Mouse (Mus musculus) limb, embryonic 14.5 days (tissue): ENCODE data around the gene Fbxo21. TPM values are rescaled to one million over a fixed set of nuclear protein-coding genes. Genes with fewer than 3 reads are reported as not detected.

ENCODE experiments used
- ATAC-seq: fragments of 200-750 bp; cut with Nextera tagmentation; 2 replicates; pipeline ENCODE4 v1.8.0; 2017; ENCODE audit warnings: low read depth, moderate number of reproducible peaks, moderate TSS enrichment; ENCODE audit not compliant: low FRiP score
- DNase-seq: peaks from one replicate; pipeline ENCODE4 v3.0.0-alpha.2; 2015; ENCODE audit warnings: low spot score
- H3K27ac ChIP-seq: fragments of 300-500 bp; sonication (generic); replicated peaks from 2 replicates; pipeline ENCODE4 v1.5.1; 2014; ENCODE audit warnings: low read depth, mild to moderate bottlenecking, low read length, moderate library complexity, mixed read lengths
- H3K27me3 ChIP-seq: fragments of 300-500 bp; sonication (generic); 2 replicates; pipeline ENCODE4 v1.6.1; 2014; ENCODE audit warnings: low read length, mixed read lengths; ENCODE audit not compliant: control insufficient read depth, insufficient read depth
- H3K36me3 ChIP-seq: fragments of 300-500 bp; sonication (generic); 2 replicates; pipeline ENCODE4 v1.6.1; 2014; ENCODE audit warnings: mild to moderate bottlenecking, low read length, moderate library complexity, mixed read lengths; ENCODE audit not compliant: control insufficient read depth, insufficient read depth
- H3K4me1 ChIP-seq: fragments of 300-500 bp; sonication (generic); 2 replicates; pipeline ENCODE4 v1.6.1; 2014; ENCODE audit warnings: antibody characterized with exemption, low read length, mixed read lengths; ENCODE audit not compliant: control insufficient read depth, insufficient read depth
- H3K4me2 ChIP-seq: fragments of 300-500 bp; sonication (generic); replicated peaks from 2 replicates; pipeline ENCODE4 v1.6.1; 2014; ENCODE audit warnings: low read depth, mild to moderate bottlenecking, low read length, moderate library complexity; ENCODE audit not compliant: severe bottlenecking
- H3K4me3 ChIP-seq: fragments of 300-500 bp; sonication (generic); replicated peaks from 2 replicates; pipeline ENCODE4 v1.5.1; 2014; ENCODE audit warnings: low read length
- H3K9ac ChIP-seq: fragments of 300-500 bp; sonication (generic); 2 replicates; pipeline ENCODE4 v1.6.1; 2014; ENCODE audit warnings: mild to moderate bottlenecking, low read depth, low read length, moderate library complexity; ENCODE audit not compliant: severe bottlenecking
- H3K9me3 ChIP-seq: fragments of 300-500 bp; sonication (generic); 2 replicates; pipeline ENCODE4 v1.6.1; 2016; ENCODE audit warnings: low read length; ENCODE audit not compliant: control insufficient read depth
- POLR2A ChIP-seq: fragments of 200-500 bp; IDR thresholded peaks from 2 replicates; pipeline ENCODE4 v1.8.0; 2012; ENCODE audit warnings: inconsistent platforms, mild to moderate bottlenecking, moderate library complexity, borderline replicate concordance; ENCODE audit not compliant: insufficient read depth, insufficient read length; ENCODE audit errors: extremely low read depth
- WGBS: fragments of 180-500 bp; shearing (Covaris S2); extraction: QIAGEN DNeasy Blood & Tissue Kit; methylation state at CpG from one replicate; pipeline ENCODE4 v1.1.7; 2014; 5-methylcytosine and 5-hydroxymethylcytosine counted together
- polyA plus RNA-seq, 2 experiments: library from polyadenylated mRNA; depleted of rRNA in 1 of 2; stranded (reverse) in 1 of 2; unstranded in 1 of 2; fragments of >200 nt; fragmentation: Nextera tagmentation in 1 of 2; extraction: Ambion mirVana in 1 of 2; gene quantifications; 2 replicates each; pipeline versions ENCODE4 v1.2.1 to v1.2.3; 2012 to 2014

Fbxo21 gene
- polyA plus RNA-seq, 2 experiments, result 44.2 to 52.5 TPM

DNA sequence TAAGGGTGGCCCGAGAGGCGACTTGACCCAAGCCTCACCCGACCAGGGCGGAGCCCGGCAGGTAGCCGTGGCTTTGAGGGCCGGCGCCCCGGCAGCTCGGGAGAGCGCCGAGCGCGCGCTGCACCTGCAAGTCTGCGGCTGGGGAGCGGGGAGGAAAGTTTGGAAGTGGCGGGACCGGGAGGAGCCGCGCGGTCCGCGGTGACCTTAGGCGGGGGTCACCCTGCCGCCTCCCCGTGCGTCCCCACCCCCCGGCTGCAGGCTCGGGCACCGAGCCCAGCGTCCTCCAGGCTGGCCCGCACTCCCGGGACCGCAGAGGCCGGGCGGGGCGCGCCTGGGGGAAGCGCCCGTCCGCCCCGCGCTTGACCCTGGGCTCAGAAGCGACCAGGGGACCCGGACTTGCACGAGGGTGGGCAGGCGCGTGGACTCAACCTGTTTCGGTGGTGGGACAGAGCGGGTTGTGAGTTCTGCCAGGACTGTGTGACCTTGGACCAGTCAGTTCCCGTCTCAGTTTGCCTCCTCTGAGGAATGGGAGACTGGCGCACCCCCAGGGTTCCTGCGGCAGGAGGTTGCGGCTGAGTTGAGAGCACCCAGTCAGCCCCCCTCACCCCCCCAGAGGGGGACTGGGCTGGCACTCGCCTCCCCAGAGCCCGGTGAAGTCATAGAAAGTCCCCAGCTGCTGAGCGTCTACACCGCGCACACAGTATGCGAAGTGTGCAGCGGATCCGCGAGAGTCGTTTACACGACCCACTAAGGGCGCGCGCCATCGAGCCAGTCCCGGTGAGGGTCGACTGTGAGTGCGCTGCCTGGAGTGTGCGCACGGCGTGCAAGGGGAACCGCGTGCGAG, 51.9 kb downstream of the Fbxo21 start:
- no peak for TF ChIP-seq POLR2A
- Histone ChIP-seq H3K4me2 (peak overlapping the region; percentile 100), H3K4me3 (peak overlapping the region; percentile 62), H3K27ac (no peak overlapping the region), H3K9ac (peak overlapping the region; percentile 53), H3K27me3 (peaks cover 53% of the 10 kb centered on the region), H3K36me3 (no peaks in the 10 kb centered on the region), H3K9me3 (no peaks in the 10 kb centered on the region), H3K4me1 (peaks cover 19% of the 10 kb centered on the region)
- ATAC-seq (no peak), DNase-seq (no peak)
- WGBS, result 2% methylated on average over 59 of the region's 79 CpGs

DNA sequence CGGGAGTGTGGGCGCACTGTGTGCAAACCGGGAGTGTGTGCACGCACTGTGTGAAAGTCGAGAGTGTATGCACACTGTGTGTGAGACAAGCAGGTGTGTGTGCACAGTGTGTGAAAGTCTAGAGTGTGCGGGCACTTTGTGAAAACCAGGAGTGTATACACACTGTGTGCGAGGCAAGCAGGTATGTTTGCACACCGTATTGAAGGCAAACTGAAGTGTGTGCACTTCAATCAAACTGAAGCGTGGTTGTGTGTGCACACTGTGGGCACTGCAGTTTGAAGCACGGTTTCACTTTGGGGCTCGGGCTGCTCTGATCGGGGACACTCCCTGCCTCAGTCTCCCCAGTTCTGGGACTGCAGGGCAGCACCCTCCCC, 52.5 kb downstream of the Fbxo21 start:
- H3K4me1 ChIP-seq, result peaks cover 19% of the 10 kb centered on the region
- H3K27me3 ChIP-seq, result peaks cover 53% of the 10 kb centered on the region
- no peak for TF ChIP-seq POLR2A
- H3K9ac ChIP-seq, result peak overlapping the region; percentile 7; the same call in 1 of the 2 replicates
- ATAC-seq (no peak), DNase-seq (no peak)
- H3K36me3 ChIP-seq, result no peaks in the 10 kb centered on the region
- H3K9me3 ChIP-seq, result no peaks in the 10 kb centered on the region
- 7% methylated on average over 12 of the region's 12 CpGs for WGBS
- H3K4me2 ChIP-seq, result peak overlapping the region; percentile 100
- peak overlapping the region; percentile 62 for H3K4me3 ChIP-seq
- H3K27ac ChIP-seq, result no peak overlapping the region

DNA sequence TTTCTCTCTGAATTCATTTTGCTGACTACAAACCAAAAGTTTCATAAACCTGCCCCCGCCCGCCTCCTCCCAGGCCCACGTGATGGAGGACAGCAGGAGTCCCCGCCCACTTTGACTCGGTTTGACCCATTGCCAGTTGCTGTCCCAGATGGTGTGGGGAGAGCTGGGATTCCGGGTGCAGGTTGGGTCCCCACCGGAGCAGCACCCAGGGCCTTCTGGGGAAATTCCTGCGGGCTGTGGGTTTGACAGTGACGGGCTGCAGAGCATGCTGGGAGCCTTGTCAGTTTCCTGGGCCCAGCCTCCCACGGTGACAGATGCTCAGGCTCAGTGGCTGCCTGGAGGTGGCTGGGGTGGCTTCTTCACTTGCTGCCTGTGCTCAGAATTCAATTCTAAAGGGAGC, 52.9 kb downstream of the Fbxo21 start:
- peaks cover 53% of the 10 kb centered on the region for H3K27me3 ChIP-seq
- H3K27ac ChIP-seq, result no peak overlapping the region
- no peaks in the 10 kb centered on the region for H3K9me3 ChIP-seq
- peaks cover 19% of the 10 kb centered on the region for H3K4me1 ChIP-seq
- H3K4me3 ChIP-seq, result peak overlapping the region; percentile 62
- peak overlapping the region; percentile 100 for H3K4me2 ChIP-seq
- WGBS, result 1% methylated on average over 10 of the region's 10 CpGs
- DNase-seq (no peak), ATAC-seq (no peak)
- no peaks in the 10 kb centered on the region for H3K36me3 ChIP-seq
- H3K9ac ChIP-seq, result 0 out of 2 replicates have a peak overlapping the region, but pooled peaks have one; percentile 7
- no peak for TF ChIP-seq POLR2A

- 84% methylated on average over 9 of the region's 9 CpGs for WGBS
- no peak overlapping the region for H3K4me2 ChIP-seq
Observed at GRCm38 (mm10) chr5:118030022-118030675, 53.6 kb downstream of the Fbxo21 start.

GRCm38 (mm10) chr5:118031059-118031458, 54.5 kb downstream of the Fbxo21 start:
- WGBS, result 48% methylated on average over 5 of the region's 5 CpGs
- Histone ChIP-seq H3K4me3 (no peak overlapping the region), H3K4me1 (peaks cover 19% of the 10 kb centered on the region), H3K27ac (no peak overlapping the region), H3K36me3 (no peaks in the 10 kb centered on the region), H3K9me3 (0 out of 2 replicates have a peak, but pooled peaks cover 3% of the 10 kb centered on the region), H3K9ac (no peak overlapping the region), H3K4me2 (no peak overlapping the region), H3K27me3 (peaks cover 47% of the 10 kb centered on the region)
- no peak for TF ChIP-seq POLR2A
- ATAC-seq, result no peak
- no peak for DNase-seq

More at GRCm38 (mm10) chr5:118030022-118030675, 53.6 kb downstream of the Fbxo21 start:
- H3K4me1 ChIP-seq, result peaks cover 19% of the 10 kb centered on the region
- TF ChIP-seq POLR2A, result no peak
- no peak overlapping the region for H3K27ac ChIP-seq
- no peak for DNase-seq
- H3K9me3 ChIP-seq, result no peaks in the 10 kb centered on the region
- no peak overlapping the region for H3K4me3 ChIP-seq
- no peak for ATAC-seq
- H3K36me3 ChIP-seq, result no peaks in the 10 kb centered on the region
- H3K9ac ChIP-seq, result no peak overlapping the region
- peaks cover 53% of the 10 kb centered on the region for H3K27me3 ChIP-seq
